Comparison of ENCODE assay signal across 9 mouse cellular contexts in the genomic region with DNA sequence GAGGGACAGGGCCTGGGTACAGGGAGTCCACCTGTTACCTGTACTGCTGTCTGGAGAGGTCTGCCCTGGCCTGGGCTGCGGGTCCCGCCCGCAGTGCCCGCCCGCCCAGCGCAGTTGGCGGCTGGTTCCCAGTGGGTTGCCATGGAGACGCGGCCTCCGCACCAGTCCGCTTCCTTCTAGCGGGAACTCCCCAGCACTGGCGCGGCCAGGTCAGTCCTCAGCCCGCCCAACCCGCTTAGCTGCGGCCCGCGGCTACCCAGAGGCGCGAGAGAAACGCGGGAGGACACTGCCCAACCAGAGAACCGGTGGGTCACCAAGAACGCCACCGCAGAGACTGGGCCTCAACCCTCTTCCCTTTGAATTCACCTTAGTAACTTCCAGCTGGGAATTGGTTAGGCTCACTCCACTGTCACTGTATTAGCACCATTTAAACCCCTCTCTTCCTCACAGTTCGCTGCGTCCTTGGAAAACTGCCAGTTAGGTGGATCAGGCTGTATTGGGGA. TPM values are rescaled to one million over a fixed set of nuclear protein-coding genes. Genes with fewer than 3 reads are reported as not detected.
DNase-seq lines count a peak whose midpoint lies in the region; ATAC-seq and TF ChIP-seq lines count a peak whose summit lies in the region.
"Had no signal": no experiment of that assay in that cellular context is flagged by ENCODE, and none has a peak within 500 bp of the region (broad histone marks: within the 10 kb centered on the region; RNA-seq: fewer than 3 reads in every experiment).

Deup1 (minus strand) TSS at position 149 of the 503 bp plus-strand sequence.

- WGBS in forebrain, embryonic 10.5 days = 2% methylated on average over 28 of the region's 28 CpGs
- WGBS in hindbrain, embryonic 12.5 days = 2% methylated on average over 28 of the region's 28 CpGs
- WGBS in thymus, adult 2 months = 12% methylated on average over 28 of the region's 28 CpGs

- peak within 1 kb of the TSS; percentile 75 for H3K27ac ChIP-seq in forebrain, embryonic 10.5 days
- H3K27ac ChIP-seq in hindbrain, embryonic 12.5 days = no peak within 1 kb of the TSS
- H3K27ac ChIP-seq in thymus, adult 2 months (ENCODE audit: control insufficient read depth, insufficient read depth, low read length) = no peak within 1 kb of the TSS

- H3K9ac ChIP-seq in hindbrain, embryonic 12.5 days = peak within 1 kb of the TSS; percentile 55

- intact Hi-C loops in left cerebral cortex, postnatal 10 days (cut with DNase I) = no loop called here

- H3K4me2 ChIP-seq in hindbrain, embryonic 12.5 days (replicated peaks) = peak within 1 kb of the TSS; percentile 82

- H3K4me3 ChIP-seq in forebrain, embryonic 10.5 days = peak within 1 kb of the TSS; percentile 51
- peak within 1 kb of the TSS; percentile 35 for H3K4me3 ChIP-seq in hindbrain, embryonic 12.5 days
- no peak within 1 kb of the TSS for H3K4me3 ChIP-seq in thymus, adult 2 months (ENCODE audit: control insufficient read depth, insufficient read depth, low read length)

- no peak for TF ChIP-seq POLR2A in thymus, adult 2 months (IDR thresholded peaks at IDR 0.05; ENCODE audit: control insufficient read depth, extremely low read depth, insufficient read depth, low read length, poor library complexity)

- peaks cover 16% of the 10 kb centered on the region for H3K4me1 ChIP-seq in forebrain, embryonic 10.5 days
- H3K4me1 ChIP-seq in hindbrain, embryonic 12.5 days = peaks cover 7% of the 10 kb centered on the region; the same call in 1 of the 2 replicates
- no peaks in the 10 kb centered on the region for H3K4me1 ChIP-seq in thymus, adult 2 months (replicated peaks; ENCODE audit: control insufficient read depth, insufficient read depth, low read length)

- H3K36me3 ChIP-seq in forebrain, embryonic 10.5 days (replicated peaks) = no peaks in the 10 kb centered on the region
- no peaks in the 10 kb centered on the region for H3K36me3 ChIP-seq in hindbrain, embryonic 12.5 days
- no peaks in the 10 kb centered on the region for H3K36me3 ChIP-seq in thymus, adult 2 months (ENCODE audit: control insufficient read depth, insufficient read depth, low read length)

- H3K27me3 ChIP-seq in forebrain, embryonic 10.5 days (ENCODE audit: poor library complexity, severe bottlenecking) = peaks cover 3% of the 10 kb centered on the region
- peaks cover 5% of the 10 kb centered on the region; the same call in 1 of the 2 replicates for H3K27me3 ChIP-seq in hindbrain, embryonic 12.5 days
- no peaks in the 10 kb centered on the region; the same call in 1 of the 2 replicates for H3K27me3 ChIP-seq in thymus, adult 2 months (ENCODE audit: control insufficient read depth, insufficient read depth, low read length)

- peak; percentile 91 for ATAC-seq in hindbrain, embryonic 12.5 days (ENCODE audit: low FRiP score)

- DNase-seq in left cerebral cortex, postnatal 10 days (ENCODE audit: extremely low spot score in 1 of 2, low spot score in 2 of 2) = peak; percentile 20 to 75
- no peak for DNase-seq in left cerebral cortex, adult 8-10 months (ENCODE audit: low spot score in 2 of 2)
- peak; percentile 67 for DNase-seq in forebrain, embryonic 10.5 days (ENCODE audit: extremely low spot score, low spot score)
- peak; percentile 44 to 54 for DNase-seq in layer of hippocampus, postnatal 10 days (ENCODE audit: low spot score in 2 of 2)
- peak; percentile 39 for DNase-seq in lung, postnatal 10 days
- peak; percentile 13 for DNase-seq in retina, postnatal 7 days (ENCODE audit: low read depth, low spot score)
- no peak for DNase-seq in thymus, adult 2 months

- no peaks in the 10 kb centered on the region for H3K9me3 ChIP-seq in forebrain, embryonic 10.5 days
- H3K9me3 ChIP-seq in hindbrain, embryonic 12.5 days (replicated peaks) = no peaks in the 10 kb centered on the region

- no peak for TF ChIP-seq CTCF in thymus, adult 2 months (IDR thresholded peaks at IDR 0.05; ENCODE audit: borderline replicate concordance, control insufficient read depth, extremely low read depth, insufficient read depth, low read length, poor library complexity)

RNA-seq across cellular contexts. Expression of gene Deup1, which starts in this region (rescaled TPM):
- 1 to 10 TPM; 1.0 to 1.2 TPM for total RNA-seq in left cerebral cortex, postnatal 10 days (2021)
- under 1 TPM; 0.32 to 0.57 (median 0.42) TPM for total RNA-seq in left cerebral cortex, adult 8-10 months (2022)
- 1.0 and 1.3 TPM in 2 replicates for polyA plus RNA-seq in forebrain, embryonic 10.5 days (2016; fragmentation: Nextera tagmentation; extraction: Ambion mirVana)
- polyA plus RNA-seq in hindbrain, embryonic 12.5 days (2016; fragmentation: Nextera tagmentation; extraction: Ambion mirVana) = 3.5 and 4.0 TPM in 2 replicates
- 1 to 10 TPM; 1.6 to 1.8 TPM for total RNA-seq in layer of hippocampus, postnatal 10 days (2021)
- polyA plus RNA-seq in thymus, adult 2 months (2012; rRNA removed) = 0.08 and 0.09 TPM in 2 replicates
- polyA plus RNA-seq: liver, adult 2 months had no signal

Comparison
In these comparisons a context has a peak if more than half of its experiments do, and no peak if none do; other contexts are left out.
1. DNase-seq: peak in left cerebral cortex, postnatal 10 days (2 of 2), forebrain, embryonic 10.5 days (single experiment), layer of hippocampus, postnatal 10 days (2 of 2), lung, postnatal 10 days (single experiment) and retina, postnatal 7 days (single experiment); none in left cerebral cortex, adult 8-10 months (0 of 2) and thymus, adult 2 months (single experiment).